Mouse (Mus musculus) liver, postnatal 0 days (tissue): ENCODE data around the gene Pin4. TPM values are rescaled to one million over a fixed set of nuclear protein-coding genes. Genes with fewer than 3 reads are reported as not detected.

Source experiments
- ATAC-seq: fragments of 200-750 bp; cut with Nextera tagmentation; 2 replicates; pipeline ENCODE4 v1.8.0; 2017; ENCODE audit warnings: mild to moderate bottlenecking, moderate library complexity
- DNase-seq: peaks from one replicate; pipeline ENCODE4 v3.0.0-alpha.2; 2016
- H3K27ac ChIP-seq: fragments of 300-500 bp; sonication (generic); 2 replicates; pipeline ENCODE4 v1.5.1; 2014; ENCODE audit warnings: antibody characterized with exemption, moderate library complexity, mild to moderate bottlenecking, low read depth
- H3K27me3 ChIP-seq: fragments of 300-500 bp; sonication (generic); 2 replicates; pipeline ENCODE4 v1.6.1; 2014; ENCODE audit warnings: low read length, control low read depth, mixed read lengths; ENCODE audit not compliant: insufficient read depth
- H3K36me3 ChIP-seq: fragments of 300-500 bp; sonication (generic); replicated peaks from 2 replicates; pipeline ENCODE4 v1.6.1; 2014; ENCODE audit warnings: mild to moderate bottlenecking, control low read depth, low read length, moderate library complexity, mixed read lengths; ENCODE audit not compliant: insufficient read depth
- H3K4me1 ChIP-seq: fragments of 300-500 bp; sonication (generic); 2 replicates; pipeline ENCODE4 v1.6.1; 2014; ENCODE audit warnings: antibody characterized with exemption, mild to moderate bottlenecking, control low read depth; ENCODE audit not compliant: insufficient read depth
- H3K4me2 ChIP-seq: fragments of 300-500 bp; sonication (generic); 2 replicates; pipeline ENCODE4 v1.6.1; 2014; ENCODE audit warnings: low read depth, mild to moderate bottlenecking, low read length, moderate library complexity, mixed read lengths
- H3K4me3 ChIP-seq: fragments of 300-500 bp; sonication (generic); 2 replicates; pipeline ENCODE4 v1.5.1; 2014; ENCODE audit warnings: low read depth, low read length
- H3K9ac ChIP-seq: fragments of 300-500 bp; sonication (generic); replicated peaks from 2 replicates; pipeline ENCODE4 v1.6.1; 2014; ENCODE audit warnings: mild to moderate bottlenecking, moderate library complexity
- H3K9me3 ChIP-seq: fragments of 300-500 bp; sonication (generic); 2 replicates; pipeline ENCODE4 v1.6.1; 2016; ENCODE audit warnings: mild to moderate bottlenecking, control low read depth, low read length, mixed read lengths
- CTCF ChIP-seq: sonication (generic); IDR thresholded peaks from 2 replicates; pipeline ENCODE4 v1.5.1; 2016; ENCODE audit warnings: antibody characterized with exemption, low read depth
- EP300 ChIP-seq: IDR thresholded peaks from 2 replicates; pipeline ENCODE4 v1.6.1; 2016; ENCODE audit warnings: antibody characterized with exemption, low read depth, mild to moderate bottlenecking
- WGBS: fragments of 180-500 bp; shearing (Covaris S2); extraction: QIAGEN DNeasy Blood & Tissue Kit; methylation state at CpG from one replicate; pipeline ENCODE4 v1.1.7; 2014; ENCODE audit not compliant: insufficient replicate concordance; 5-methylcytosine and 5-hydroxymethylcytosine counted together
- polyA plus RNA-seq: library from polyadenylated mRNA; unstranded; fragments of >200 nt; fragmentation: Nextera tagmentation; extraction: Ambion mirVana; gene quantifications from 2 replicates; pipeline ENCODE4 v1.2.1, GENCODE M21; 2015

The Pin4 gene
- polyA plus RNA-seq, 1 experiment from 2014 or later: 40.5 TPM

DNA sequence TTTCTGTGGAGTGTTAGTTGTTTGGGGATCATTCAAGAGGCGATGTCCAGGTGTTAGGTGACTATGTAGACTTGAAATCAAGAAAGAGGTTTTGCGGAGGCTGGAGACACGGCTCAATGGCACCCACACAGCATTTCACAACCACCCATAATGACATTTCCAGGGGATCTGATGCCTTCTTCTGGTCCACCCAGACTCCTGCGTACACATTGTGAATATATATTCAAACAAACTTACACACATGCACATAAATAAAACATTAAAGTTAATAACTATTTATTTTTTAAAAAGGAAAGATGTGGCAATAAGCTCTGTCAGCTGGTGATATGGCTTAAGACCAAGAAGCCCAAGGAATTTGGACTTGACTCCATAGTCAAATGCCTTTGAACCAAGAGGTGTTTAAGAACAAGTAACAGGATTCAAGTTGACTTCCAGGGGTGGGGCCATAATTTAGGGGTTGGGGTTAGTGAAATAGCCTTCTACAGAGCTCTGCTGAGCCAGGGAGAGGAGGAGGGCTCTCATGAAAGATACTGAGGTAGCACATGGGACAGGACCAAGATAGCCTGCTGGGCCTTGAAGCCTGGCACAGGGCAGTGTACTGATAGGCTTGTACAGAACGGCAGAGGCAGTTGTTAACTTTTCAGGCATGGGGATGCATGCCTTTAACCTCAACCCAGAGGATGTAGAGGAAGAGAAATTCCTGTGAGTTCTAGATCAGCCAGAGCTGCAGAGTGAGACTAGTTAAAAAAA is 56.5 kb downstream of the Pin4 start:
- ATAC-seq (no peak), DNase-seq (no peak)
- H3K27me3 ChIP-seq: no peaks in the 10 kb centered on the region
- no peaks in the 10 kb centered on the region for H3K9me3 ChIP-seq
- H3K36me3 ChIP-seq: no peaks in the 10 kb centered on the region
- H3K4me3 ChIP-seq: no peak overlapping the region
- TF ChIP-seq CTCF: no peak
- TF ChIP-seq EP300: no peak
- H3K27ac ChIP-seq: no peak overlapping the region
- no peak overlapping the region for H3K9ac ChIP-seq
- 83% methylated on average over 5 of the region's 5 CpGs for WGBS
- H3K4me1 ChIP-seq: no peaks in the 10 kb centered on the region
- H3K4me2 ChIP-seq: no peak overlapping the region

Other genes starting within 250 kb of the Pin4 start
- gene Rtl5, start 48.1 kb upstream of the Pin4 start, polyA plus RNA-seq: 0.22 and 0.32 TPM in 2 replicates
- 2.5 and 3.2 TPM in 2 replicates for gene Ercc6l, start 37.6 kb downstream of the Pin4 start, polyA plus RNA-seq
- 413 and 415 TPM in 2 replicates for gene Rps4x, start 69.9 kb downstream of the Pin4 start, polyA plus RNA-seq
- 0.74 and 0.78 TPM in 2 replicates for gene Cited1, start 132.7 kb downstream of the Pin4 start, polyA plus RNA-seq